Mouse (Mus musculus) T-helper 1 cell (primary cell): ENCODE measurements around the gene Ush1g.

Experiments used
- in situ Hi-C: fragments of 300-600 bp; cut with MboI, MseI; formaldehyde crosslinking; loops from one replicate; pipeline ENCODE4 v1.15.1; 2025; ENCODE audit warnings: high pct_unique_total_duplicates

The Ush1g gene

DNA sequence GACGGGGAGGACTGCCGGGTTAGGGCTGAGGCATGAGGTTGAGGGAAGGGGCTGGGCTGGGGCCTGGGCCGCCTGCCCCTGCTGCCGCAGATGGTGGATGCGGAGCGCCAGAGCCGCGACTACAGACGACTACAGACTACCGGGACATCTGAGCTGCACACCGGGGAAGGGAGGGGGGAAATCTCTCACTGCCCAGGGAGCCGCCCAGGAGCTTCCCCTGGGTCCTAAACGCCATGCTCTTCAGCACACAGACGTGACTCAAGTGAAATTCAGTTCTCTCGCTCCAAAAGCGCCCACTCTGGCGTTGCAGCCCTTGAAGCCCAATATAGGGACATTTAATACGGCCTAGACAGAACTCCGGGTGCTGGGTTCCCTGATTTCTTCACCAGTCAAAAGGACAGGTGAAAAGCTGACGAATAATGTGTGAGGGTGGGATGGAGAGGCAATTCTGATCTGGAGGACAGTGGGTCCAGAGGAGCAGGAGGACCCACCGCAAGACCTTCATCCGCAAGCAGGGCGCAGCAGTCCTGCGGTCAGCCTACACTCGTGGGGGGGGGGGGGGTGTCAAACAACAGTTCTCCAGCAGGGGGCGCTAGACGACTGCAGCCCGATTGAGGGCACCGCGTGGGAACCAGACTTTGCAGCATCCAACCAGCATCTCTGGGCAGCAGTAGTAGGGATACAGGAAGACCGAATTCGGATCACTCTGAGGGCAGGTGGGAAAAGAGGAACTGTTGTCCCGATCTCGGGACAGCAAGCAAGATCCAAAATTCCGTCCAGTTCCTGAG, at the start of gene Ush1g:
Gene Ush1g (minus strand): TSS at position 136 of the 788 bp plus-strand sequence.
- in situ Hi-C loops: no loop called here

DNA sequence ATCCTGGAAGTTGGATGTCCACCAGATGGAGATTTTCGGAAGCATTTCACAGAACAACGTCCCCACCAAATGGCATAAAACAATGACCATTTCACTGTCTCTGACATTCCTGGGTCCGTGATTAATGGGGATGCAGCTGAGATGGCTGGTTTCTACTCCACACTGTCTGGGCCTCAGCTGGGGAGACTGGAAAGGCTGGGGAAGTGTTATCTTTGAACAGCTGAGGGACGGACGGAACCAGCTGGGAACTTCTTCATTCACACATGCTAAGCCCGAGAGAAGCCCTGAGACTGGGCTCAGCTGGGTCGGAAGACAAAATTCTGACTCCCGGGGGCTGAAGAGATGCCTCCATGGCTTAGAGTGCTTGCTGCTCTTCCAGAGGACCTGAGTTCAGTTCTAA, 49.5 kb upstream of the Ush1g start:
- in situ Hi-C loops: no loop called here

DNA sequence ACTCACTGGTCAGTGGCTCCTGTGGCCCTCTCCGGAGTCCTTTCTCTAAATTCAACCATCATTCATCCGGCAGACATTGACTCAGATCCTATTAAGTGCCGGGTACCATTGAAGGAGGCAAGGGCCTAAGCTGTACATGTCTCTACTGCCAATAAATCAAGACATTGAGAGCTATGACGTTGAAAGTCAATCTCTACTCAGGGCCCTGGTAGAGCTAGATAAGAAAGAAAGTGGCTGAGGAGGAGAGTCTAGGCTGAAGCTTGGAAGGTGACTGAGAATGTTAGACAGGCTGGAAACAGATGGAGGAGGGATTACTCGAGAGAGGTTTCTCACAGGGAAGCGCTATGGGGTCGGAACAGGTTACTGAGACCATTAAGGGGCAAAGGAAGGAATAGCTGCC, 48.5 kb upstream of the Ush1g start:
- in situ Hi-C loops: no loop called here

DNA sequence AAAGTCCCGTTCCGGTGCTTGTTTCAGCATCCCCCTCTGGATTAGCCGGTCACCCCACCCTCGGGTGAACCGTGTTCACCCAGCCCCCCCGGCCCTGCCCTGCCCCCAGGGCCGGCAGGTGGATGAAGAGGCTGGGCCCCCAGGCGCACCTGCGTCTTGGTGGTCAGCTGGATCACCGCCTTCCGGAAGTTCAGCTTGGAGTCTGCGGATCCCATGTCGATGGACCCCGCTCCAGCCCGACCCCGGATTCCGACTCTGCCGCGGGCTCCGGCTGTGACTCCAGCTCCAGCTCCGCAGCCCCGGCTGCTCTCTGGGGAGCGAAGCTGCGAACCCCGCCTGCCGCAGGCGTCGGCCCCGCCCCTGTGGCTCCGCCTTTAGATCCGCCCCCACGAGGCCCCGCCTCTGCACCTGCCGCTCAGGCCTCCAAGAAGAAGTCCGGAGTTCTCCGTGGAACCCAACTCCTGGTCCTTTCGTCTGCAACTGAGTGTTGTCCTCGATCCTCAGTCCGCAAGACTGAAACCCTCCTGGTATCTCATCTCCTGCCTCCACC, 45.6 kb upstream of the Ush1g start, which contains the start of gene Hid1:
Gene Hid1 (minus strand): TSS at position 362 of the 550 bp plus-strand sequence.
- in situ Hi-C loops: no loop called here

DNA sequence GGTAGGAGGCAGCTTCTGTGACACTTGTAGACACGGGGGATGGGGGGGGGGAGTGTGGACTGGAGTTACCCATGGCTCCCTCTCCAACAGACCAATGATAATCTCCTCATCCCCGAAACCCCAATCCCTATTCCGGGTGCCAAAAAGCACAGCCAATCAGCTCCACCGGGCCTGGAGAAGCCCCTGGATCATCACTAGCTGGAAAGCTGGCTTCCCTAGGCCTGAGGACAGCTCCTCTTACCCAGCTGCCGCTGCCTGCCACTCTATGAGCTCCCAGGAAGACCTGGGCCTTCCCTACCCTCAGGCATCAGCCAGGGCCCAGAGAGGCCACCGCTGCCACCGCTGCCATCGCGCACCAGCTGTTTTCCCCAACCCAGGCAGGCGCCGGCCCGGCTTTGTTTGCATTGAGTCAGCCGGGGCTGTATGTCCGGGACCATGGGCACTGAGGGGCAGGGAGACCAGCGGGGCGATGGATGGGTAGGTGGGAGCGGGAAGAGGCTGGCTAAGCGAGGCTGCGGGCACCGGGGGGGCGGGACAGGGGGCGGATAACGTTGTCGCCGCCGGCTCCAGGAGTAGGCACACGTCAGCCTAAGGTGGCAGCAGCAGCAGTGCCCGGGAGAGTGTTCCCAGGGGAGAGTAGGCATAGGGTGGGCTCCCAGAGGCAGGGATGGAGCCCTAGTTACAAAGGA, 45.0 kb upstream of the Ush1g start:
- in situ Hi-C loops: no loop called here

DNA sequence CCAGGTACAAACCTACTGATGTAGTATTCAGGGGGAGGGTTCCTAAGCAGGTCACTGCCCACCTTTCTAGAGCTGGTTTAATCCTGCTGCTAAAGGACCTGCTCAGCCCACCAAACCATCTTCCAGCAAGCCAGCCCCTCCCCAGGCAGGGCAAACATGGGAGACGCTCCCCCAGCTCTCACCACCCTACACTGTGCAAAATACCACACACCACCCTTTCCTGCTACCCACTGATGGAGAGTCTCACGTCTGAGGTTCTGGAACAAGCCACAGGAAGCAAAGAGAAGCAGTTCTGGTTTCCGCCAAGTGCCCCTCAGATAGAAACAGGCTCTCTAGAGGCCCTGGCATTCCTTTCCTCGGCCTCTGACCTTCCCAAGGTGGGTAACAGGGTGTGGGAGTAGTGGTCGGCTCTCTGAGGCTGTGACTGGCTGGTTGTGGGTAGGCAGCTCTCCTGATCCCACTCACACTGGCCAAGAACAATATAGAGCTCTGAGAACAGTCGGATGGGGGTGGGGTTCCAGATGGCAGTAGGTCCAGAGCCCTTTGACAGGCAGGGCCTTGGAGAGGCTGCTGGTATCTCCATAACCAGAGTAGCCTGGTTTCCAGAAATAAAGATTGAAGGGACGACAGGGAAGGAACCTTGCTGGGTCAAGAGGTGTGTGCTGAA, 44.3 kb upstream of the Ush1g start:
- in situ Hi-C loops: no loop called here

DNA sequence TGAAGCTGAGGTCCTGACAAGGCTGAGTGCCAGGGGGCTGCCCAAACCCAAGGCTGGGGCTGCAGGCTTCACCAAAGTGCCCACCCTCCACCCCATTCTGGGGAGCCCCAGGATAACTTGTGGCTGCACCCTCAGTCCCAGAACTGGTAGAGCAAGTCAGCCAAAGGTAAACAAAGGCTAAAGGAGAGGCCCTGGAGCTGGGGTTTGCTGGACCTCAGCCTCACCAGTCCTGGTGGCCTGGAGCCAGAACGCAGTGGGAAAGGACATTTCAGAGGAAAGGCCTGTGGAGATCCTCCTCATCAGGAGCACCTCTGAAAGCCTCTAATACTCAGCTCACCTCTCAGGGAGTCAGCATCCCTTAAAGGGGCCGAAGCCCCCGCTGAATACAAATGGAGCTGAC, 42.3 kb upstream of the Ush1g start:
- in situ Hi-C loops: no loop called here

DNA sequence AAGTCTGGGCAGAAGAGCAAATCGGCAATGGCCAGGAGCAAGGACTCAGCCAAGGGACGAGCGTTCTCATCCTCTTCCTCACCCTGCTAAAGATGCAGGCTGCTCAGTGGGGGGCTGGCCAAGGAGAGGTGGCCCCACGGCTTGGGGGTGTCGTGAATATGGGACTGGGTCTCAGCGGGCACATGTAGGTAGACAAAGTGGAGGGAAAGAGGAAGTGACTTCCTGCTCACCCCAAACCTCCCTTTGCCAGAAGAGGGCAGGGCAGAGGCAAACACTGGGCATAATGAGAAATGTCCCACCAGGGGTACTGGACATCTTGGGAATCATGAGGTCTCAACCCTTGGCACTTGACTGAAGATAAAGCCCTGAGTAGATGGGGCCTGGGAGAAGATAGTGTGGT, 37.9 kb upstream of the Ush1g start:
- in situ Hi-C loops: loop anchor here (5.0 kb wide), 2 partner anchors 42 to 113 kb away; no protein-coding TSS in a partner anchor

DNA sequence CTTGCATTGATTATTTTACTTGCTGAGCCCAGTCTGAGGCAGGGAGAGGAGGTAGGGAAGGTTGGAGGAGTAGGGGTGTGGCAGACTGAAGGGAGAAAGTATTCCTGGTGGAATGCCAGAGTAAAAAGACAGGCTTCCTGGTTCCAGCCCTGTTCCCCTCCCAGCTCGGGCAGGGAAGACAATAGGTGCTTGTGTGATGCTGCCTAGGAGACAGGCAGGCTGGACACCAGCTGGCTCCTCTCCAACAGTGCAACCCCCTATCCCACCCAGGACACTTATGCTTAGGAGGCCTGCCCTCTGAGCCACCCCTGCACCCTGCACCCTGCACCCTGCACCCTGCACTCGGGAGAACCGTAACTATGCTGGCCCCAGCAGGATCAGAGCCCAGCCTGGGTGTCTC, 37.5 kb upstream of the Ush1g start:
- in situ Hi-C loops: loop anchor here (5.0 kb wide), 2 partner anchors 42 to 113 kb away; no protein-coding TSS in a partner anchor

DNA sequence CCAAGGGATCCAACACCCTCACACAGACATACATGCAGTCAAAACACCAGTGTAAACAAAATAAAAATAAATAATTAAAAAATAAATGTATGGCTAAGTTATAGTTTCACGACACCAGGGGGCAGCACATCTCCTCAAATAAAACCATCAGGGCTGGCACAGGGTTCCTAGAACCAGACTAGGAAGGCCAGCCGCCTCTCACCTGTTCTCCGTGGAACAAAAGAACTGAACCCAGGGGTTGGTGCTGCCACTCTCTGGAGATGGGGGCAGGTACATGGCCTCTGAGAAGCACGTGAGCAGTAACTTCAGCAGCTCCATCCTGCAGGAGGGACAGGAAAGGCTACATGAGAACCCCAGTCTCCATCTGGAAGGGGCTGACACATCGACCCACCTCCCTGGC, 36.6 kb upstream of the Ush1g start:
- in situ Hi-C loops: loop anchor here (5.0 kb wide), 2 partner anchors 41 to 114 kb away; no protein-coding TSS in a partner anchor

DNA sequence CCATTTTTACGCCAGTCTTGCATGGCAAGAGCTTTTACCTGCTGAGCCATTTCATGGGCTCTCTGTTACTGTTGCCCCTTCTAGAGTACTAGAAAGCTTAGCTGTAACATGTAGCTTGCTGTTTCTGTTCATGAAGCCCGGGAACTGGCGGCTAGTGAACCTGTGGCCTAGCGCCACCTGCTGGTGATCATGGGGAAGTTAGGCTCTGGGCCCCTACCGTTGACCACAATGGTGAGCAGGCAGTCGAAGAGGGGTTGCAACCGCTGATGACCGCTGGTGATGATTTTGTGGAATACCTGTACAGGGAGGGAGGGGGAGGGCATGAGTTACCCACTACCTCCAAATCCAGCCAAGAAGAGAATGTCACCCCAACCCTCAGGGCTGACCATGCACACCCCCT, 32.3 kb upstream of the Ush1g start:
- in situ Hi-C loops: no loop called here

DNA sequence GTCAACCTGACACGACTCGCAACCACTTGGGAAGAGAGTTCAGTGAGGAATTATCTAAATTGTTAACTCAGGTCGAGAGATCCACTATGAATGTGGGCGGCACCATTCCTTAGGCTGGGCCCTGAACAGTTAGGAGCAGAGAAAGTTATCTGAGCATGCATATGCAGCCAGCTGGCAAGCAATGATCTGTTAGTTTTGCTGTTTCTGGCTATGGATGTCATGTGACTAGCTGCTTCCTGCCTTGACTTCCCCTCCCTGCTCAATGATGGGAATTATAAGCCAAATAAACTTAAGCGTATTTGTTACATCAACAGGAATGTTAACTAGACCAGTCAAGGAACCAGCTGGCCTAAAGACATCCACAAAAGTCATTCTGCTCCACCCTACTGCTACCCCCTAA, 31.5 kb upstream of the Ush1g start:
- in situ Hi-C loops: no loop called here

DNA sequence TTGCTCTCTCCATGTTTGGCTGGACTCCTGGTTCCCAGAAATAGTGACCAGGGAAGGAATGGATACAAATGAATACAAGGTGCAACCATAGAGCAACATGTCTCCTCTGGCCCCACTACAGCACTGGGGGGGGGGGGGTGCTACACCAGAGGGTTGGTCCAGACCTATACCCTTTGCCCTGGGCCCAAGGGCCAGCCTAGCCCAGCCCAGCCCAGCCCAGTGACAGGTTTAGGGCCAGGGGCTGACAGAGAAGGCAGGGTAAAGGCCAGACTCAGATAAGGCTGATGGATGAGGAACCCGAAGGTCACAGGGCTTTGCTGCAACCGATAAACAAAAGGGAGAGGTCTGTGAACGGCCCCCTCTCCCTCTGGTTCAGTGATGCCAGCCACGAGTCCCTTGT, 28.1 kb upstream of the Ush1g start:
- in situ Hi-C loops: no loop called here

DNA sequence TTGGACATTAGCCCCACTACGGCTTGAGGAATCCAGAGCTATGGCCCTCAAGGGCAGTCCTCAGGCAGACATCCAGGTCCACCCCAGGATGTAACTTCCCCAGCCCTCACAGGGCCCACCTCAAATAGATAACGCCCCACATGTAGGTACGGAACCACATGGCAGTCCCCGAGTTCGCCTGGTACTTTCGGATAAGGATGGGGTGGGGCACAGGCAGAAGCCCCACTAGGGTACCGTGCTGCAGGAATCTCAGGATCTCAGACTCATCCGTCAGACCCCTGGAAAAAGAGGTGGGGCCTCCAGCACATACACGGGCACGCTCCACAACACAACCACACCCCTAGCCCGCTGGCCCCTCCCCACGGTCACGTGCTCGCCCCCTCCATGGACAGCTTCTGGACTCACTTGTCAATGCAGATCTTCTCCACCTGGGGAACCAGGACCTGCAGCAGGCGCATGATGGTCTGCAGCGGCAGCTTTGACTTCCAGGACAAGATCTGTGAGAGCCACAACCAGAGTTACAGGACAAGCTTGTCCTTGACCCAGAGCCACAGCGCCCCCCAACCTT, 26.9 kb upstream of the Ush1g start:
- in situ Hi-C loops: no loop called here

DNA sequence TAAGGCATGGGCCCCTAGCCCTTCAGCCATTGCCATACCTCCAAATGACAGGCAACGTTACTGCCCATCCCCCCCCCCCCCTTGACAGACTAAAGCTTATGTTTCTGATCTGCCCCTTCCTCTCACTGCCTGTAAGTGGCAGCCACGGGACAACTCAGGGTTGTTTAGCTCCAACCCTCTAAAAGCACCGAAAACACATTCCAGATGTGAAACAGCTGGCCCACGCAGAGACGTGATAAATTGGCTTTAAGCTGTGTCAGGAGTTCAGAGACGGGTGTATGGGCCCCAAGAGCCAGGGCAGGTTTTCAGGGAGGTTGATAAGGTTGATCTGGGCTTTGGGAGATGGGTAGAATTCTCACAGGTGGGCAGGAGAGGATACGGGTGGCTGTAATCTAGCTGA, 23.7 kb upstream of the Ush1g start:
- in situ Hi-C loops: no loop called here

DNA sequence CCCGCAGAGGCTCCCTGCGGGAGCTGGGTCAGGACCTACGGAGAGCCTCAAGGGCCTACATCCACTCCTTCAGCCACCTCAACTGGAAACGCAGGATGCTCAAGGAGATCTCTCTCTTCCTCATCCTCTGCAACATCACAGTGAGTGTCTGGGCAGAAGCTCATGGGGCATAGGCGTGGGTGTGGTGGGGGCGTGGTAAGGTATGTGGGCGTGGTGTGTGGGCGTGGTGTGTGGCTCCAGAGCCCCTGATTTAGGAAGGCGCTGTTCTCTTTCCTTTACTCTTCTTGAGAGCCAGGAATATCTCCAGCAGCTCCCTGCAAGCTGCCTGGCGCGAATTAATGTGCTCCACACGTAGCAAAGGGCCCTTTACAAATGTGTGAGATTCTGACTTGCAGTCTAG, 23.1 kb upstream of the Ush1g start:
- in situ Hi-C loops: no loop called here

DNA sequence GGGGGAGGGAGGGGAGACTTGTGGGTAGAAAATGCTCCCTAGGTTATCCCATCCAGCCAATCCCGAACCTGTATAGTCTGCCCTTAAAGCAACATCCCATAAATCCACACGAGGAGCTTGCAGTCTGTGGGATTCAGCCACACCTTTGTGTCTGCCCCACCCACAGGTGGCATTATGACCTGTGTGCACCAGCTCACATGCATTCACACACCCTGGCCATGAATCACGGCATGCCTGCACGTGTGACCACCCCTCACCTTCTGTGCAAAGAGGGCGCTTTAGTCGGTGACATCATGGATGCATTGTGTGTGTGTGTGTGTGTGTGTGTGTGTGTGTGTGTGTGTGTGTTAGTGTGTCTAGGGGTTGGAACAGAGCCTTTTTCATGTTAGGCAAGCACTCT, 20.0 kb upstream of the Ush1g start:
- in situ Hi-C loops: no loop called here

DNA sequence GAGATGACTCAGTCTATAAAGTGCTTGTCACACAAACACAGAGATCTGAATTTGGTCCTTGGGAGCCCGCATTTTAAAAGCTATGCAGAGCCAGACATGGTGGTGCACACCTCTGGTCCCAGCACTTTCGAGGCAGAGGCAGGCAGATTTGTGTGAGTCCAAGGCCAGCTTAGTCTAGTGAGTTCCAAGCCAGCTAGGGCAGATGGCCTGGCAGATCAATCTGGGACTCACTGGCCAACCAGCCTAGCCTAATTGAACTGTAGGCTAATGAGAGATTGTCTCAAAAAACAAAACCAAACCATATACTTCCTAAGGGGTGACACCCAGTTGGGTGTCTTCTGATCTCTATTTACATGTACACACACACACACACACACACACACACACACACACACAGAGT, 19.4 kb upstream of the Ush1g start:
- in situ Hi-C loops: no loop called here

DNA sequence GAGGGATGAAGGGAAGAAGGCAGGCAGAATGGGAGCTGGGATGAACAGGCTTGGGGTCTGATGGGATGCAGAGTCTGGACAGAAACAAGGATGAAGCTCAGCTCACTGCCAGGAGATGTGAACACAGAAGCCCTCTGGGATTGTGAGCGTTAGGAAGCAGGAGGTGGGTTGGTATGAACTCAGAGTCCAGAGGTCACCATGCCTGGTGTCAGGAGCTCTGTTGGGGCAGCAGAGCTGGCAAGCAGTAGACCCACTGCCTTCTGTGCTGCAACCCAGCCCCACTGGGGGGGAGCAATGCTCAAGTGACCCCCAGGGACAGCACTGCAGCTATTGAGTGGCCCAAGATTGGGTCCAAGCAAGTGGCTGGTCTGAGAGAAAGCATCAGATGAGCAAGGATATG, 16.0 kb upstream of the Ush1g start:
- in situ Hi-C loops: loop anchor here (10.0 kb wide), 1 partner anchor 1153 kb away; no protein-coding TSS in a partner anchor

DNA sequence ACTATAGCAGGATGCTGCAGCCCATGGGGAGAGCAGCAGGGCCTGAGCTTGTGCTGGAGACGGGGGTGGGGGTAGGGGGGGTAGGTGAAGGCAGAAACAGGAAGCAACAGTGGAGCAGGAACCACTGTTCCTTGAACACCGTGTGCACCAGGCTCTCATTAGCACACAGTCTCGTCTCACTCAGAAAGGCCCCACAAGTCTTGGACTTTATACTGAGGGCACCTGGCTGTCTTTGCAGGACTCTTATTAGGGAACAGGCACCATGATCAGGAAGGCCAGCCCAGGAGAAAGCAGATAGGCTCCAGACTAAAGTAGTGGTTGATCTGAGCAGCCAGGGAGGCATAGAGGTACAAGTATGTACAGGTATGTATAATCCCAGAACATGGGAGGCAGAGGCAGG, 15.5 kb upstream of the Ush1g start:
- in situ Hi-C loops: loop anchor here (10.0 kb wide), 1 partner anchor 1153 kb away; no protein-coding TSS in a partner anchor

DNA sequence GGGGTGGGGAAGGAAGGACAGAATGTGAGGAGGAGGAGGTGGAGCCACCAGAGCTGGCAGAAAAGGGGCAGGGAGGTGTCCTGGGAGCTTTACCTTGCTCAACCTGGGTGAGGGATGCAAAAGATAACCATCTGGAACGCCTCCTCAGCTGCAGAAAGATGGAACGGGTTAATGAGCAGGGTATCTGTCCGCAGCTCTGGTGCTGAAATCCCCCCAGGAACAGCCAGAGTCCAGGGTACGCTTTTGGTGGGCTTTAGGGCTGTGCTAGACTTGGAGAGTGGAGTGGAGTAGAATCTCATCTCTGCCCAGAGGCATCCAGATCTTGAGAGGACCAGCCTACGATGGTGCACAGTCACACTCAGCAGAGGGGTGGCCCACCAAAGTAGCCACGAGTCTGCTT, 14.3 kb upstream of the Ush1g start:
- in situ Hi-C loops: loop anchor here (10.0 kb wide), 1 partner anchor 1151 kb away; no protein-coding TSS in a partner anchor

DNA sequence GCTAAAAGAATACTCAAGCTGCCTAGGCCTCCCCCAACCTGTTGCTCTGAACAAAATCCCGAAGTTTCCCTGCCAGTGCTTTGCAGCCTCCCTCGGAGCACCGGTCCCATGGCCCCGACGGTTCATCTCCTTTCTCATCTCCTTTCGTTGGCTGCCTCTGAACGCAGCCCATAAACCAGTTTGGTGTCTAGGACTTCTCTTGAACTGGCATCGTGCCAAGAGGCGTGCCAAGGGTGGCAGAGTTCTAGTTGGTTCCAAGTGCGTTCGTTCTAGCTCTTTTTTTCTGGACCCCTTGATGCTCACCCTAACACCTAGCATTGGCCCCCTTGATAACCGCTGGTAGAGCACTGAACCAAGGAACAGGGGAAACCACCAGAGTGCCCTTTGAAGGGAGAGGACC, 13.4 kb upstream of the Ush1g start:
- in situ Hi-C loops: loop anchor here (10.0 kb wide), 1 partner anchor 1150 kb away; no protein-coding TSS in a partner anchor
